Mouse (Mus musculus): Measurements from ENCODE around the gene Abcg8.

DNA sequence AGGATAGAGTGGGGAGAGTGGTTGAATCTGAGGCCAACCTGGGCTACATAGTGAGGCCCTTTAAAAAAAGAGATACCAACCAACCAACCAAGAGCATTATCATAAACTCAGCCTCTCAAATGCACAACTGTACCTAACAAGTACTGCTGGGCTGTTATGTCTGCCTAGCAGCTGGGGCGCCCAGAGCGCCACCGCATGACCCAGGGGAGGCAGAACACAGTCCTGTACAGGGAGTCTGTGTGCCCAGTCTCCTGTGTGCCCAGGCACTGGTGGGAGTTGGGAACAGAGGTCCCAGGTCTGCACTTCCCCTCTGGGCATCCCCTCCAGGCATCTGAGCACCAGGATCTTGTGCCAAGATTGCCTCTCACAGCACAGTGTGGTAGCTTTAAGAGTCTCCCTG lies 49.1 kb downstream of the Abcg8 start:
- TF ChIP-seq POLR2A (IDR thresholded peaks at IDR 0.05; ENCODE audit: insufficient read length, low read depth) (no peak), MYOG (IDR thresholded peaks at IDR 0.05; ENCODE audit: control insufficient read depth in 1 of 3, insufficient read depth in 1 of 3, insufficient read length in 2 of 3, low read depth in 2 of 3) (no peak), USF1 (IDR thresholded peaks at IDR 0.05; ENCODE audit: low read depth) (no peak), POLR2AphosphoS2 (IDR thresholded peaks at IDR 0.05; ENCODE audit: insufficient read length, low read depth) (no peak)

Data from myocyte (in vitro differentiated cells).